Mouse (Mus musculus) common myeloid progenitor, adult 5-6 weeks (primary cell): ENCODE results near the gene Usp28. TPM values are rescaled to one million over a fixed set of nuclear protein-coding genes. Genes with fewer than 3 reads are reported as not detected.
A peak's percentile ranks its signal among the peaks of the same experiment; 100 is the strongest.

Experiments
- ATAC-seq: replicated peaks from 2 replicates; pipeline ENCODE4 v1.8.0; 2016; ENCODE audit warnings: low read depth, mild to moderate bottlenecking, moderate TSS enrichment, inconsistent platforms; ENCODE audit not compliant: poor library complexity, severe bottlenecking
- total RNA-seq: library from RNA; stranded (forward); fragments of 200-1000, 187-1606 nt; gene quantifications from 2 replicates; pipeline ENCODE4 v1.2.3, GENCODE M21; 2017

Gene Usp28
- total RNA-seq, 1 experiment from 2014 or later = 17.2 TPM

DNA sequence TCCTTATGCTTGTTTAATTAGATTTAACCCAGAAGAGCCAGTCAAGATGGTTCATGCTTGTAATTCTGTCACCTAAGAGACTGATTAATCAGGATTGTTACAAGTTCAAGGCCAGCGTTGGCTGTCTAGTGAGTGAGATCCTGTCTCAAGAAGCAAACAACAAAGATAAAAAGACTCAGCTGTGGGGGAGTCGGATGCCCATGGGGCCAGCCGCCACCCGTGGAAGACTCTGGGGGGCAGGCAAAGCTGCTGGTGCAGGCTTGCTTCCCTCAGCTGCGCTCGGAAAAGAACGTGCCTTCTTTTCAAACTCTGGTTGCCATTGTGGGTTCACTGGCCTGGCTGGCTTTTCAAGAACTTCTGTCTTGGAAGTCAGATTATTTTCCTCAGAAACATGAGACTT is 30.6 kb downstream of the Usp28 start:
- ATAC-seq = no peak

- no peak for ATAC-seq
Observed at GRCm38 (mm10) chr9:49021289-49021688, 36.1 kb downstream of the Usp28 start.

DNA sequence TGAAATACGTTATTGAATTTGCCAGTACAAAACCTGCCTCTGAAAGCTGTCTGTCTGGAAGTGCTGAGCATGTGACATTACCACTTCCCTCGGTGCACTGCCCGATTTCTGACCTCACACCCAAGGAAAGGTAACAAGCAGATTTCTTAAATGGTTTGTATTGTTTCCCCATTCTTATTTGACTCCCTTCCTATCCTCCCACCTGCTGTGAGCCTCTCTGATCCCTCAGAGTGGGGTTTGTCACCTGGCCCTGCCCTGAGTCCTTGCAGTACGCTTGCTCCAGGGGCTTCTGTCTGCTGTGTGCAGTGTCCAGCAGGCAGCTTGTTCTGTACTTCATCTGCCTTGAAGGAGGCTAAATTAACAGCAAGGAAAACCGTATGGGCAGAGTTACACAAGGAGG is 38.8 kb downstream of the Usp28 start:
- no peak for ATAC-seq

GRCm38 (mm10) chr9:49024529-49024928 is 39.4 kb downstream of the Usp28 start:
- no peak for ATAC-seq

DNA sequence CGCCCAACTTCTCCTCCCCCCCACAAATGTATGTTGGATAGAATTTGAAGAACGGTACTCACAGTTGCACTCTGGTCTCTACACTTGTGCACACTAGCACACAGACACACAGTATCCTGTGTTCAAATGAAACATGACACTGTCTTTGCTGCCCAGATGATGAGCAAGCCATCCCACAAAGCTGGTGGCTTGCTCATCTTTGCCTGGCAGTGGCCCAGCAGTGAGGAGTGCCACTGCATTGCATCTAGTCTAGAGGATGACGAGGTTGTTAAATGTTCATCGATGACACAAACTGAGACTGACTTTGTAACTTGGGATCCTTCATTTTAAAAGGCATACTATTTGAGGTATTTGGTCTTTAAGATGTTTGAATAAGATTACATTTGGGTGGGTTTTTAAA is 49.6 kb downstream of the Usp28 start:
- ATAC-seq = no peak

DNA sequence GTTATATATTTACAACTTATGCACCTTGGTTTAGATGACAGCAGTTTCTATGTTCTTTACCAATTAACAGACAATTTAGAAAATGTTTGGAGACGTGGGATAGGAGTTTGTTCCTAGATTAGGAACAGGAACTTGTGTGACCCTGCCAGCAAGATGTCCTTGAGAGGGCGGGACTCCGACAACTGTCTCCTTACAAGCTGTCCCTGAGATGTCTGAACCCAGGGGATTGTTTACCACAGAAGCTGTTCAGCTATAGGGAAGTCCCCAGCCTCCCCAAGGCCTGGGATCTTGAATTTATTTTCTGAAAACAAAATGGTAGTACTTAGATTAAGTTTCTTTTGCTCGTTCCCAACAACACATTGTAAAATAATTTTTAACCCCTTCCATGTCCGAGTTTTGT is 65.7 kb downstream of the Usp28 start:
- no peak for ATAC-seq

DNA sequence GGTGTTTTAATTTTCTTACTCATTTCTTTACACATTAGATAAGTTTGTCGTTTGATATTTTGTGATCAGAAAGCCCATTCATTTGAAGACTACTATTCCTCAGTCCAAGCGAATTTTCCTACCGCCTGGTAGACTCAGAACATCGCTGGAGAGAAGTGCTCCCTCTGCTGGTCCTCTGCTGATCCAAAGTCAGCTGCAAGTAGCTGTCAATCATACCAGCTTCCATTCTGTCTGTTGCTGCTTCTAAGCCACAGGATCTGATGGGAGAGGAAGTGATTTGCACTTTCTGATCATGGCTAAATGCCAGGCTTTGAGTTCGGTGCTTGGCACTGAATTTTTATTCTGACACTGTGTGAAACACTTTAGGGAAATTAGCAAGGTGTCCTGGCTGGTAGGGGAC is 66.2 kb downstream of the Usp28 start:
- peak; percentile 70 for ATAC-seq

- ATAC-seq = no peak
Observed at GRCm38 (mm10) chr9:49054028-49054427, 68.9 kb downstream of the Usp28 start.

- ATAC-seq = peak; percentile 97
Observed at GRCm38 (mm10) chr9:49055333-49056205, 70.4 kb downstream of the Usp28 start, which contains the start of gene Zw10. TSS of gene Zw10 (plus strand) at chr9:49055613.

DNA sequence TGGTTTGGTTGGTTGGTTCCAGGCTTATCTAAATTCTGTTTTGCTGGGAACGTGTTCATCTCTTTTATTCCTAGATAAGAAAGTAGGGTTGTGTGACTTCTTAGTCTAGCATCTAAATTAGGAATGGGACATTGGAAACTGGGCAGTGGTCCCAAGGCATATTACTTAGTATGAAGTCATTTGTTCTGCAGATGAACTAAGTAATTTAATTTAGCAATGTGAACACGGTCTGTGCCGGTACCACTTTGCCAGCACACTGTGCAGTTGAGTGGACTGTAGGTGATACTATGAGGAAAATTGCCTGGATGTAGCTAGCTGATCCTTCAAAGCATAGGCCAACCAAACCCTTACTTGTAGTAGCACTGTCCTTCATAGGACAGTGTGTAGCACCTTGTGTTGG is 91.7 kb downstream of the Usp28 start:
- ATAC-seq = no peak

DNA sequence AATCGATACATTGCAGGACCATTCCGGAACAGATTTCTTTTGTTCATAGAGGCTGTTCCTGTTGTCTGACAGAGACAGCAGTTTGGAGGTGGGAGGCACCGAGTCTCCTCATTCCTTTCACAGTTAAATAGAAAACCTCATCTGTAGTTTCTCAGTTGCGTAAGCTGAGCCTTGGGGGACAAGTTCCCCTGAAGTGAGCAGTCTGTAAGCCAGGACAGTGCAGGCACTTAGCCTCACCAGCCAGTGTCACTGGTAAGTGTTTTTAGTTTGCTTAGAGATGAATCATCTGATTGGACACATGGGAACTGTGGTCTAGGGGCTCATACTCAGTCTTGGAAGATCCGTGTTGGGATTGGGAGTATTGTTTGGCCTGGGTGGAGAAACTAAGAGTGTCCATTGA is 95.9 kb downstream of the Usp28 start, which contains the start of gene Tmprss5:
Gene Tmprss5 (plus strand): TSS at position 154 of the 400 bp plus-strand sequence.
- ATAC-seq = no peak

GRCm38 (mm10) chr9:49081561-49081960 is 96.4 kb downstream of the Usp28 start:
- 0 out of 2 replicates have a peak, but pooled peaks have one; percentile 25 for ATAC-seq

DNA sequence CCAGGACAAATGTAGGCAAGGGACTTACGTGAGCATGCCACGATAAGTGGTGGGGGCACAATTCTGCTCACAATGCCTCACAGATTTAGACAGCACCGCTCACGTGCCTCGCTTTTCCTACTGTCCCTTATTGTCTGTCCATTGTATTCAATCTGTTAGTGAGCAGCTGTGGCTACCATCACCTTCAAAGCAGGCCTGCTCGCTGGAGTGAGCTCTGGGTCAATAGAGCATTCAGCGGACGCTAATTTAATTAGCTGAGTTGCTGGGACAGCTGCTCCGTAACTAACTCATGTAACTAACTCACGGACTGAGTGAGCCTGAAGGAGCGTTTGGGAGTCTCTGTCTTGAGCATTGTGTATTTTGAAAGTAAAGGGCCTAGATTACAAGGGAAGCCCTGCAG is 102.1 kb downstream of the Usp28 start:
- no peak for ATAC-seq

Other genes starting within 250 kb of the Usp28 start
- 5.5 and 7.3 TPM in 2 replicates for gene Zbtb16, start 149.2 kb upstream of the Usp28 start, total RNA-seq
- gene Htr3a, start 74.3 kb upstream of the Usp28 start, total RNA-seq = not detected in 2 replicates
- not detected in 2 replicates for gene Htr3b, start 20.4 kb upstream of the Usp28 start, total RNA-seq
- 26.9 and 33.4 TPM in 2 replicates for gene Zw10, start 70.2 kb downstream of the Usp28 start, total RNA-seq
- not detected in 2 replicates for gene Tmprss5, start 95.9 kb downstream of the Usp28 start, total RNA-seq